ENCODE assay signal across 8 mouse cellular contexts in the genomic region with DNA sequence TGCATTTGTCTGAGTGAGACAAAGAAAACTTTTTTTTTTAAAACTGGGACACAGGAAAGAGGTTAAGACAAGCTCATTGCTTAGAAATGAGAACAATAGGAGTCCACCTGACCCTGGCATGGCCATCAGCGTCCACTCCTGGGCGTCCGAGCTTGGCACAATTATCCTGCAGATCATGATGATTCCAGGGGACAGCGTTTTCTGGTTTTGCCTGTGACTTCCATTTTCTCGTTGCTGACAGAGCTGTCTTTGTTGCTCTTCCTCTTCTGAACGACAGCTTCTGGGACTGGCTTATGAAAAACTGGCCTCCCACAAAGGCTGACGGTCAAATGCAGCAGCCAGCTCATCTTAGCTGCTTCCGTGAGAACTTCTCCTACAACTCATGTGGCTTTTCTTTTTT. TPM values are rescaled to one million over a fixed set of nuclear protein-coding genes. Genes with fewer than 3 reads are reported as not detected.
DNase-seq lines count a peak whose midpoint lies in the region; ATAC-seq and TF ChIP-seq lines count a peak whose summit lies in the region.

No protein-coding gene starts in this region.

- H3K36me3 ChIP-seq in forebrain, postnatal 0 days (ENCODE audit: insufficient read depth) = no peaks in the 10 kb centered on the region
- no peaks in the 10 kb centered on the region for H3K36me3 ChIP-seq in midbrain, embryonic 10.5 days

- H3K27me3 ChIP-seq in forebrain, postnatal 0 days (ENCODE audit: insufficient read depth, low read length) = no peaks in the 10 kb centered on the region
- no peaks in the 10 kb centered on the region for H3K27me3 ChIP-seq in midbrain, embryonic 10.5 days (ENCODE audit: low read depth, poor library complexity, severe bottlenecking)

- no peak overlapping the region for H3K4me3 ChIP-seq in cortical plate, adult 2 months (ENCODE audit: insufficient read depth, low read length)
- H3K4me3 ChIP-seq in forebrain, postnatal 0 days (ENCODE audit: low read depth, low read length) = no peak overlapping the region
- no peak overlapping the region for H3K4me3 ChIP-seq in midbrain, embryonic 10.5 days

- TF ChIP-seq POLR2A in cortical plate, adult 2 months (IDR thresholded peaks at IDR 0.05; ENCODE audit: extremely low read depth, insufficient read depth, low read length) = no peak

- WGBS in forebrain, postnatal 0 days = 26% methylated on average over 8 of the region's 8 CpGs
- 52% methylated on average over 8 of the region's 8 CpGs for WGBS in midbrain, embryonic 10.5 days

- ATAC-seq in forebrain, postnatal 0 days = peak; percentile 14

- H3K9me3 ChIP-seq in forebrain, postnatal 0 days (ENCODE audit: low read length) = no peaks in the 10 kb centered on the region
- H3K9me3 ChIP-seq in midbrain, embryonic 10.5 days (replicated peaks) = no peaks in the 10 kb centered on the region

- H3K27ac ChIP-seq in cortical plate, adult 2 months (ENCODE audit: insufficient read depth, low read length) = peak overlapping the region; percentile 76
- peak overlapping the region; percentile 46 for H3K27ac ChIP-seq in forebrain, postnatal 0 days (ENCODE audit: low read depth, low read length)
- H3K27ac ChIP-seq in midbrain, embryonic 10.5 days (replicated peaks) = peak overlapping the region; percentile 74

- peak; percentile 57 for DNase-seq in layer of hippocampus, adult 9-11 months
- no peak for DNase-seq in layer of hippocampus, adult 8-10 months (ENCODE audit: low spot score in 2 of 2)
- DNase-seq in forebrain, postnatal 0 days = no peak
- DNase-seq in midbrain, embryonic 10.5 days (ENCODE audit: low spot score) = no peak
- DNase-seq in right cerebral cortex, postnatal 25 days = no peak
- no peak for DNase-seq in MN1 (ENCODE audit: low spot score)
- no peak for DNase-seq in testis, postnatal 10 days (ENCODE audit: low spot score)

- no peak overlapping the region for H3K9ac ChIP-seq in forebrain, postnatal 0 days

- H3K4me2 ChIP-seq in forebrain, postnatal 0 days (ENCODE audit: low read depth) = no peak overlapping the region

- TF ChIP-seq CTCF in cortical plate, adult 2 months (IDR thresholded peaks at IDR 0.05; ENCODE audit: extremely low read depth, insufficient read depth, low read length) = no peak
- TF ChIP-seq CTCF in forebrain, postnatal 0 days (IDR thresholded peaks at IDR 0.05; ENCODE audit: low read depth) = no peak

- peaks cover 2% of the 10 kb centered on the region for H3K4me1 ChIP-seq in cortical plate, adult 2 months (ENCODE audit: control insufficient read depth, insufficient read depth, low read length)
- H3K4me1 ChIP-seq in forebrain, postnatal 0 days (ENCODE audit: insufficient read depth) = no peaks in the 10 kb centered on the region
- H3K4me1 ChIP-seq in midbrain, embryonic 10.5 days = peaks cover 20% of the 10 kb centered on the region

RNA-seq across cellular contexts. Expression of a gene that starts 41.4 kb away (rescaled TPM):
- 100 to 1,000 TPM in 1 of 4 experiments, 10 to 100 TPM in 3; 91.2 to 101 (median 93.4) TPM for total RNA-seq in layer of hippocampus, adult 8-10 months (2022)
- 154 and 158 TPM in 2 replicates for polyA plus RNA-seq in cortical plate, adult 2 months (2012; rRNA removed)
- 123 and 131 TPM in 2 replicates for total RNA-seq in forebrain, postnatal 0 days (2014; rRNA removed)
- polyA plus RNA-seq in forebrain, postnatal 0 days (2015; fragmentation: Nextera tagmentation; extraction: Ambion mirVana) = 147 and 160 TPM in 2 replicates
- polyA plus RNA-seq in midbrain, embryonic 10.5 days (2016; fragmentation: Nextera tagmentation; extraction: Ambion mirVana) = 123 and 133 TPM in 2 replicates
